Mouse (Mus musculus) MEL (cell line): ENCODE measurements around the gene Cpd. TPM values are rescaled to one million over a fixed set of nuclear protein-coding genes. Genes with fewer than 3 reads are reported as not detected.
A peak's percentile ranks its signal among the peaks of the same experiment; 100 is the strongest.

Experiments used
- DNase-seq: peaks from one replicate; pipeline ENCODE4 v3.0.0; 2011; ENCODE audit warnings: low read depth, low spot score
- H3K27ac ChIP-seq: 2 replicates; pipeline ENCODE4 v1.5.1; 2012; ENCODE audit warnings: low read depth, mild to moderate bottlenecking, control low read depth, low read length, moderate library complexity; ENCODE audit not compliant: control insufficient read depth
- H3K27me3 ChIP-seq, 2 experiments: fragments of 150-350 bp in 1 of 2; sonication (generic) in 1 of 2; 2 replicates each; pipeline ENCODE4 v1.6.1; 2012; ENCODE audit warnings: low read length in 2 of 2, mild to moderate bottlenecking in 2 of 2, improper control_type of control experiment in 1 of 2, moderate library complexity in 1 of 2; ENCODE audit not compliant: insufficient read depth in 2 of 2, control insufficient read depth in 1 of 2
- H3K36me3 ChIP-seq, 2 experiments: 2 replicates each; pipeline ENCODE4 v1.6.1; 2012 to 2014; ENCODE audit warnings: low read length in 2 of 2, improper control_type of control experiment in 1 of 2, inconsistent platforms in 1 of 2, mild to moderate bottlenecking in 1 of 2; ENCODE audit not compliant: insufficient read depth in 2 of 2, control insufficient read depth in 1 of 2
- H3K4me1 ChIP-seq, 2 experiments: fragments of 150-350 bp in 1 of 2; sonication (generic) in 1 of 2; 2 replicates each; pipeline ENCODE4 v1.6.1; 2012; ENCODE audit warnings: low read length in 2 of 2, improper control_type of control experiment in 1 of 2, mild to moderate bottlenecking in 1 of 2; ENCODE audit not compliant: insufficient read depth in 2 of 2, control insufficient read depth in 1 of 2
- H3K4me3 ChIP-seq, 2 experiments: fragments of 150-350 bp in 1 of 2; sonication (generic) in 1 of 2; 2 replicates each; pipeline ENCODE4 v1.5.1; 2012; ENCODE audit warnings: low read depth in 2 of 2, low read length in 2 of 2, mild to moderate bottlenecking in 2 of 2, moderate library complexity in 2 of 2, control low read depth in 1 of 2, improper control_type of control experiment in 1 of 2; ENCODE audit not compliant: control insufficient read depth in 1 of 2, insufficient read depth in 1 of 2
- H3K79me2 ChIP-seq: 2 replicates; pipeline ENCODE4 v1.6.1; 2012; ENCODE audit warnings: mild to moderate bottlenecking, low read length, moderate library complexity; ENCODE audit not compliant: control insufficient read depth, poor library complexity, insufficient read depth
- H3K9ac ChIP-seq: 2 replicates; pipeline ENCODE4 v1.6.1; 2012; ENCODE audit warnings: low read depth, mild to moderate bottlenecking, control low read depth, low read length, moderate library complexity; ENCODE audit not compliant: control insufficient read depth, poor library complexity, severe bottlenecking
- H3K9me3 ChIP-seq: fragments of 150-350 bp; sonication (generic); replicated peaks from 2 replicates; pipeline ENCODE4 v1.6.1; 2012; ENCODE audit warnings: mild to moderate bottlenecking, low read length, improper control_type of control experiment, moderate library complexity; ENCODE audit not compliant: insufficient read depth
- CTCF ChIP-seq, 3 experiments: IDR thresholded peaks in 2 of 3; conservative IDR thresholded peaks in 1 of 3; 2 replicates each; pipeline ENCODE4 v1.5.1; 2011 to 2012; ENCODE audit warnings: low read length in 3 of 3, low read depth in 2 of 3, mild to moderate bottlenecking in 2 of 3, improper control_type of control experiment in 1 of 3, inconsistent platforms in 1 of 3, mixed read lengths in 1 of 3, moderate library complexity in 1 of 3; ENCODE audit not compliant: control insufficient read depth in 1 of 3, insufficient read depth in 1 of 3, poor library complexity in 1 of 3, severe bottlenecking in 1 of 3
- E2F4 ChIP-seq: IDR thresholded peaks from 2 replicates; pipeline ENCODE4 v1.6.1; 2011; ENCODE audit warnings: low read depth, low read length, improper control_type of control experiment, borderline replicate concordance
- ELF1 ChIP-seq: IDR thresholded peaks from 2 replicates; pipeline ENCODE4 v1.6.1; 2014; ENCODE audit warnings: low read depth, mild to moderate bottlenecking, inconsistent platforms, low read length, improper control_type of control experiment, moderate library complexity
- EP300 ChIP-seq, 2 experiments: IDR thresholded peaks; 2 replicates each; pipeline ENCODE4 v1.6.1; 2011; ENCODE audit warnings: improper control_type of control experiment in 2 of 2, low read length in 2 of 2, low read depth in 1 of 2, mild to moderate bottlenecking in 1 of 2
- ETS1 ChIP-seq: IDR thresholded peaks from 2 replicates; pipeline ENCODE4 v1.6.1; 2012; ENCODE audit warnings: low read depth, mild to moderate bottlenecking, inconsistent platforms, low read length, improper control_type of control experiment, moderate library complexity
- GATA1 ChIP-seq: IDR thresholded peaks from 2 replicates; pipeline ENCODE4 v1.6.1; 2011; ENCODE audit warnings: low read depth, low read length, improper control_type of control experiment
- JUND ChIP-seq: IDR thresholded peaks from 2 replicates; pipeline ENCODE4 v1.6.1; 2011; ENCODE audit warnings: low read depth, mild to moderate bottlenecking, improper control_type of control experiment, low read length
- KAT2A ChIP-seq: conservative IDR thresholded peaks from 2 replicates; pipeline ENCODE4 v1.6.1; 2012; ENCODE audit warnings: low read depth, low read length, improper control_type of control experiment, inconsistent platforms
- MAZ ChIP-seq: IDR thresholded peaks from 2 replicates; pipeline ENCODE4 v1.6.1; 2012; ENCODE audit warnings: low read depth, mild to moderate bottlenecking, inconsistent platforms, low read length, improper control_type of control experiment
- MEF2A ChIP-seq: IDR thresholded peaks from 2 replicates; pipeline ENCODE4 v1.6.1; 2014; ENCODE audit warnings: low read depth, mild to moderate bottlenecking, inconsistent platforms, low read length, improper control_type of control experiment; ENCODE audit not compliant: poor library complexity, insufficient replicate concordance, severe bottlenecking; ENCODE audit errors: extremely low read depth
- MYC ChIP-seq: IDR thresholded peaks from 2 replicates; pipeline ENCODE4 v1.6.1; 2011; ENCODE audit warnings: low read depth, mild to moderate bottlenecking, low read length, improper control_type of control experiment, moderate library complexity
- NELFE ChIP-seq: IDR thresholded peaks from 2 replicates; pipeline ENCODE4 v1.6.1; 2011; ENCODE audit warnings: low read depth, low read length, improper control_type of control experiment
- POLR2AphosphoS2 ChIP-seq: IDR thresholded peaks from 2 replicates; pipeline ENCODE4 v1.6.1; 2011; ENCODE audit warnings: low read length, improper control_type of control experiment
- RAD21 ChIP-seq: IDR thresholded peaks from 2 replicates; pipeline ENCODE4 v1.6.1; 2011; ENCODE audit warnings: mild to moderate bottlenecking, low read depth, low read length, improper control_type of control experiment
- RCOR1 ChIP-seq: IDR thresholded peaks from 2 replicates; pipeline ENCODE4 v1.6.1; 2012; ENCODE audit warnings: low read depth, mild to moderate bottlenecking, inconsistent platforms, low read length, improper control_type of control experiment
- SIN3A ChIP-seq: IDR thresholded peaks from 2 replicates; pipeline ENCODE4 v1.6.1; 2012; ENCODE audit warnings: low read length, improper control_type of control experiment, inconsistent platforms
- SMC3 ChIP-seq: IDR thresholded peaks from 2 replicates; pipeline ENCODE4 v1.6.1; 2011; ENCODE audit warnings: low read depth, low read length, improper control_type of control experiment
- UBTF ChIP-seq: IDR thresholded peaks from 2 replicates; pipeline ENCODE4 v1.6.1; 2012; ENCODE audit warnings: low read depth, mild to moderate bottlenecking, inconsistent platforms, low read length, improper control_type of control experiment, moderate library complexity, borderline replicate concordance; ENCODE audit not compliant: insufficient read depth
- ZNF384 ChIP-seq: IDR thresholded peaks from 2 replicates; pipeline ENCODE4 v1.6.1; 2012; ENCODE audit warnings: low read depth, mild to moderate bottlenecking, inconsistent platforms, low read length, improper control_type of control experiment
- polyA plus RNA-seq, 2 experiments: library from polyadenylated mRNA; stranded (reverse) in 1 of 2; unstranded in 1 of 2; fragments of >175 nt in 1 of 2; fragments of >200 nt in 1 of 2; gene quantifications; 2 replicates each; pipeline versions ENCODE4 v1.2.1 to v1.2.4; 2012; ENCODE audit warnings: low replicate concordance in 2 of 2, low read depth in 1 of 2; ENCODE audit not compliant: insufficient read length in 2 of 2, insufficient read depth in 1 of 2, missing spikeins in 1 of 2
- total RNA-seq: library from RNA; depleted of rRNA; stranded (reverse); fragments of 300-350 nt; gene quantifications from 2 replicates; pipeline ENCODE4 v1.2.3, GENCODE M21; 2012

Cpd gene
- total and polyA plus RNA-seq, 3 experiments = 7.5 to 14.6 TPM; not detected in 1

DNA sequence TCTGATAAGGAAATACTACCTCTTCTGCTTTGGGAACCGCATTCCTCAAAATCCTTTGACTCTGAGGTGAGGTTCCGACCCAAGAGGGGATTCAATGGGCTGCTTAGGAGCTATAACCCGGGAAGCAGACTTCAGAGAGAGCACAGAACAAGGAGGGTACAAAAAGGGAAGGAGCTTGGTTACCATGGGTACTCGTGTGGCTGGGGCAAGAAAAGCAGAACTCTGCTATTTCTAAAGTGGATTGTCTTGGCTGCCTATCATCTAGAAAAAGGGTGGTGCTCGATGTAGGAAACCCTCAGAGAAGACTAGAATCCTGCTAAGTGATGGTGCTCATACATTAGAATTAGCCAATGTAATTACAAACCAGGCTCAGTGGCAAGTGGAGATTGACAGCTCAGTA lies 12.4 kb upstream of the Cpd start:
- no peak overlapping the region for H3K9ac ChIP-seq
- no peak overlapping the region for H3K27ac ChIP-seq
- H3K4me3 ChIP-seq = no peak overlapping the region
- peak; percentile 86 for DNase-seq
- peaks cover 2 to 4% of the 10 kb centered on the region in 2 experiments; a peak in 2 of 4 replicates for H3K27me3 ChIP-seq
- H3K79me2 ChIP-seq = no peaks in the 10 kb centered on the region
- no peak for TF ChIP-seq POLR2AphosphoS2
- TF ChIP-seq EP300 (IDR thresholded peaks at IDR 0.05; ENCODE audit: low read depth in 1 of 2, low read length in 2 of 2) = no peak
- H3K36me3 ChIP-seq = peaks cover 0 to 7% of the 10 kb centered on the region in 2 experiments; a peak in 2 of 4 replicates
- H3K9me3 ChIP-seq = no peaks in the 10 kb centered on the region
- peaks cover 0 to 18% of the 10 kb centered on the region in 2 experiments; a peak in 3 of 4 replicates for H3K4me1 ChIP-seq

DNA sequence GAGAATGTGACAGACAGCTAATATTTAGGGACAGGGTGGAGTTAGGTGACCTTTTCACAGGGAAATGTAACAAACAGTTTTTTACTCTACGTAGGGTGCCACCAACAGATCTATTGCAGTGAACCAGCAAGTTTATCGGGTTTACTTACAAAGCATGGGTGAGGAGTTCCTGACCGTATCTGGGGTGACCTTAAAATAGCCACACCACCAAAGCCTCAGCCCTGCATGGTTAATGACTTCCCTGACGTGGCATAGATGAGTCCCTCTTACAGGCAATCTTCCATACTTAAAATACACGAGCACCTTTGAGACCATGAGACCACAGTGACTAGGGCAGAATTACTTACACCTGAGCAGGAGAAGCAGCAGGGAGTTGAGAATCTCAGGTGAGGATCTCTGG lies 12.0 kb upstream of the Cpd start:
- H3K36me3 ChIP-seq = peaks cover 0 to 7% of the 10 kb centered on the region in 2 experiments; a peak in 2 of 4 replicates
- no peak overlapping the region for H3K27ac ChIP-seq
- TF ChIP-seq KAT2A (no peak), POLR2AphosphoS2 (no peak), UBTF (no peak), ELF1 (no peak), ZNF384 (no peak), NELFE (no peak), MAZ (no peak), E2F4 (no peak)
- H3K9ac ChIP-seq = no peak overlapping the region
- H3K27me3 ChIP-seq = peaks cover 2 to 4% of the 10 kb centered on the region in 2 experiments; a peak in 2 of 4 replicates
- H3K9me3 ChIP-seq = no peaks in the 10 kb centered on the region
- H3K79me2 ChIP-seq = no peaks in the 10 kb centered on the region
- H3K4me1 ChIP-seq = peaks cover 0 to 18% of the 10 kb centered on the region in 2 experiments; a peak in 3 of 4 replicates
- DNase-seq = no peak
- H3K4me3 ChIP-seq = no peak overlapping the region

DNA sequence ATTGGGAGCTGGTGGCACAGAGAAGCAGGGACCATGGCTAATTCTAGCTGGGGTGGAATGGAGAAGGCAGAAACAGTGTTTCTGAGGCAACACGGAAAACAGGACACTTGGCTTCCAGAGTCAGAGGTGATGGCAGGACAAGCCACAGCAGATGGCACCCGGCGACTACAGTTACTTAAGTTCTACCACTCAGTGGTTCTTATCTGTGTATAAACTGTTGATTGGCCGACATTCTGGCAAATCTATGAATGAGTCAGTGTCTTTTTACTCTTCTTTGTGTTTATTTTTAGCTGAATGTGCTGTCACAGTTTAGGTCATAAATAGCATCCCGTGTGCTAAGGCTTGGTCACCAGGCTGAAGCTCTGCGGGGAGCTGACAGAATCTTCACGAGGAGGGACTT lies 10.3 kb upstream of the Cpd start:
- Histone ChIP-seq H3K27ac (no peak overlapping the region), H3K9ac (no peak overlapping the region), H3K79me2 (no peaks in the 10 kb centered on the region), H3K36me3 (peaks cover 0 to 7% of the 10 kb centered on the region in 2 experiments; a peak in 2 of 4 replicates), H3K4me1 (peaks cover 0 to 18% of the 10 kb centered on the region in 2 experiments; a peak in 3 of 4 replicates), H3K9me3 (no peaks in the 10 kb centered on the region), H3K27me3 (peaks cover 2 to 4% of the 10 kb centered on the region in 2 experiments; a peak in 3 of 4 replicates), H3K4me3 (no peak overlapping the region)
- TF ChIP-seq GATA1 = peak; percentile 70
- no peak for TF ChIP-seq MAZ
- TF ChIP-seq MYC = 0 out of 2 replicates have a peak, but pooled peaks have one; percentile 27
- TF ChIP-seq RAD21 = peak; percentile 25
- no peak for TF ChIP-seq JUND
- no peak for TF ChIP-seq ELF1
- peak; percentile 59; the same call in 1 of the 2 replicates for TF ChIP-seq ETS1
- 0 out of 2 replicates have a peak, but pooled peaks have one; percentile 29 for TF ChIP-seq SIN3A
- TF ChIP-seq MEF2A = peak; percentile 68; the same call in 1 of the 2 replicates
- 0 out of 2 replicates have a peak, but pooled peaks have one; percentile 25 for TF ChIP-seq RCOR1
- TF ChIP-seq EP300 (IDR thresholded peaks at IDR 0.05; ENCODE audit: low read depth in 1 of 2, low read length in 2 of 2) = peak in 1 of 2 experiments; percentile 19; a peak in 2 of 4 replicates
- TF ChIP-seq CTCF (IDR thresholded peaks at IDR 0.05 in 2 of 3, conservative IDR thresholded peaks at IDR 0.05 in 1 of 3; ENCODE audit: control insufficient read depth in 1 of 3, insufficient read depth in 1 of 3, low read depth in 2 of 3, low read length in 3 of 3, poor library complexity in 1 of 3, severe bottlenecking in 1 of 3) = 0 out of 6 replicates have a peak, but pooled peaks of 2 of the 3 experiments have one; percentile 14 to 20
- TF ChIP-seq SMC3 = peak; percentile 11; the same call in 1 of the 2 replicates
- peak; percentile 63 for DNase-seq
